Mouse (Mus musculus): Measurements from ENCODE around the gene Smoc2. TPM values are rescaled to one million over a fixed set of nuclear protein-coding genes. Genes with fewer than 3 reads are reported as not detected.

Smoc2 gene
- polyA plus RNA-seq (2015; fragmentation: Nextera tagmentation; extraction: Ambion mirVana), result 2.5 and 3.0 TPM in 2 replicates

DNA sequence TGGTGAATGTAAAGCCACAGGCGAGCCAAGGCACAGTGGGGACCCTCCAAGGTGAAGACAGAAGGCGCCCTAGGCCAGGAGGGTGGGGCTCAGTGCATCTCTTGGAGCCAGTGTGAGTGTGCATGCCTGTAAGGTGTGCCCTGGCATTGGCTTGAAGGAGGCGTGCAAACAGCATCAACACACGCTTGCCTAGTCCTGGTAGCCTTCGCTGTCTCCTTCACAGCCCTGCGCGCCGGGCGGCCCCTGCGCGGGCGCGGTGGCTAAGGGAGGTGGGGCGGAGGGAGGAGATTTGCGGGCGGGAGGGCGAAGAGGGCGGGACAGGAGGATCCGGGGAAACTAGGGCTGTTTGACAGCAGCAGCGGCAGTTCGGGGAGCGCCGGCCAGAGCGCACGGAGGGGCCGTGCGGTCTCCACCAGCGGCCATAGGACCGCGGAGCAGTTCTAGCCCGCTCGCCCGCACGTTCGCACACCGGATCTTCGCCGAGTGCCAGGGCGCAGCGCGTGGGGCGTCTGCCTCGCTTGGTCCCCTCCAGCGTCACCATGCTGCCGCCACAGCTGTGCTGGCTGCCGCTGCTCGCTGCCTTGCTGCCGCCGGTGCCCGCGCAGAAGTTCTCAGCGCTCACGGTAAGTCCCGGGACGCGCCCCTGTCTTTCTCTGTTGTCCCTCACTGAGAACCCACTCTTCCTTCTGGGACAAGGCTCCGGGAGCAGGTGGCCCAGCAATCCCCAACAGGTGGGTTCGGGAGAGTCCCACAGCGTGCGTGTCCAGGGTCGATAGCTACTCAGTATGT, at the start of gene Smoc2:
TSS of gene Smoc2 (plus strand) at position 330 of the 789 bp plus-strand sequence.
- ATAC-seq, result peak; percentile 80
- Histone ChIP-seq H3K4me2 (ENCODE audit: low read length) (peak within 1 kb of the TSS; percentile 95), H3K27me3 (ENCODE audit: control insufficient read depth, insufficient read depth, low read depth, low read length) (peaks cover 47% of the 10 kb centered on the region), H3K4me3 (ENCODE audit: low read depth, low read length) (peak within 1 kb of the TSS; percentile 52), H3K27ac (ENCODE audit: low read length) (no peak within 1 kb of the TSS), H3K9ac (ENCODE audit: low read depth, low read length) (peak within 1 kb of the TSS; percentile 57), H3K4me1 (ENCODE audit: control insufficient read depth, insufficient read depth, low read length) (peaks cover 12% of the 10 kb centered on the region), H3K36me3 (ENCODE audit: control insufficient read depth, insufficient read depth, low read length) (no peaks in the 10 kb centered on the region), H3K9me3 (replicated peaks; ENCODE audit: control insufficient read depth, low read length, poor library complexity, severe bottlenecking) (no peaks in the 10 kb centered on the region)
- under 1% methylated on average over 56 of the region's 61 CpGs for WGBS

DNA sequence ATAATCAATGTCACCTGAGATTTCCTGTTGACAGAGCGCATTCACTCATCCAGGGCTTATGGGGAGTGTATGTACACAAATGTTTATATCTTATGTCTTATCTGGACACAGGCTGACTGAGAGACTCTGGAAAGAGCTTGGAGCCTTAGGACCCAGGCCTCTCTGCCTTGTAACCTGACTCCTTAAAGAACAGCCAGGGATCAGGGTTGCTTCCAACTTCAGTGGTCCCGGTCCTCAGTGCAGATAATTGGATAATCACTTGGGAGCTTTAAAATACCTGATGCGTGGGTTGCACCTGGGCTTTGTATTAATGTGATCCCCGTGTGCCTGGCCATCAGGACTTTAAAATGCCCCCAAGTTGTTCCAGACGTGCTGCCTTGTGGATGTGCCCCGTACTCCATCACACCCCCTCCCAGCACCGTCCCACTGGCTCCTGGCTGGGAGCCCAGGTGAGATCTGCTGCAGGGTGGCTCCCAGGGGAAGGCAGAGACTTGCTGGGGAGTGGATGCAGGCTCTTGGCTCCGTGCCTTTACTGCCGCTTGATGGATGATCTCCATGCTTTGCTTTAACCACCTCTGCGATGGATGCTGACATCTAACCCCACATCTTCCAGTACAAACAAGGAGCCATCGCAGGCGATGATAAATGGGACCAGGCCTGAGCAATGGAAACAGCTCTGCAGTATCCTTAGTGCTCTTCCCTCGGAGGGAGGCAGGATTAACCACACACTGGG, 48.4 kb upstream of the Smoc2 start:
- no peak for ATAC-seq
- H3K4me1 ChIP-seq (ENCODE audit: control insufficient read depth, insufficient read depth, low read length), result no peaks in the 10 kb centered on the region
- WGBS, result 25% methylated on average over 13 of the region's 13 CpGs

DNA sequence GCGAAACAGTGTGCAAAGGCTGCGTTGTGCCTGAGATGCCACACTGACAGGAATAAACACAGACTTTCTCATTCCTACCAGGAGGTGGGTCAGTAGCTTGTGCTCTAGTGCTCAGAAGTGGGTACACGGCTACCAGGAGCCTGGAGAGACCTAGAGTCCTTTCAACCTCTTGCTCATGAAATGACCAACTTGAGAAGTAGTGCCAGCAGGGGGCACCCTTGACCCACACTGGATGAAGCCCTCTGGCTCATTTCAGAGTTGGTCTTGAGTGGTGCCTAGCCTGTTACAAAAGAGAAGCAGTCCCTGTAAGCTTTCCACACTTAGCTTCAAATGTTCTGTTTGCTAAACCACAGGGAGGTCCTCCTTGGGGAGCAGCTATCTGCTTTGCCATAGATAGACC, 46.7 kb upstream of the Smoc2 start:
- peak; percentile 67 for ATAC-seq
- Histone ChIP-seq H3K4me3 (ENCODE audit: low read depth, low read length) (no peak overlapping the region), H3K27me3 (ENCODE audit: control insufficient read depth, insufficient read depth, low read depth, low read length) (no peaks in the 10 kb centered on the region), H3K4me1 (ENCODE audit: control insufficient read depth, insufficient read depth, low read length) (no peaks in the 10 kb centered on the region), H3K9me3 (replicated peaks; ENCODE audit: control insufficient read depth, low read length, poor library complexity, severe bottlenecking) (no peaks in the 10 kb centered on the region), H3K4me2 (ENCODE audit: low read length) (no peak overlapping the region), H3K36me3 (ENCODE audit: control insufficient read depth, insufficient read depth, low read length) (no peaks in the 10 kb centered on the region), H3K9ac (ENCODE audit: low read depth, low read length) (no peak overlapping the region), H3K27ac (ENCODE audit: low read length) (no peak overlapping the region)
- WGBS, result 53% methylated on average over 3 of the region's 3 CpGs

More for the DNA sequence above, 48.4 kb upstream of the Smoc2 start:
- Histone ChIP-seq H3K4me3 (ENCODE audit: low read depth, low read length) (no peak overlapping the region), H3K36me3 (ENCODE audit: control insufficient read depth, insufficient read depth, low read length) (no peaks in the 10 kb centered on the region), H3K27ac (ENCODE audit: low read length) (no peak overlapping the region), H3K9me3 (replicated peaks; ENCODE audit: control insufficient read depth, low read length, poor library complexity, severe bottlenecking) (no peaks in the 10 kb centered on the region), H3K4me2 (ENCODE audit: low read length) (no peak overlapping the region), H3K27me3 (ENCODE audit: control insufficient read depth, insufficient read depth, low read depth, low read length) (no peaks in the 10 kb centered on the region), H3K9ac (ENCODE audit: low read depth, low read length) (no peak overlapping the region)

DNA sequence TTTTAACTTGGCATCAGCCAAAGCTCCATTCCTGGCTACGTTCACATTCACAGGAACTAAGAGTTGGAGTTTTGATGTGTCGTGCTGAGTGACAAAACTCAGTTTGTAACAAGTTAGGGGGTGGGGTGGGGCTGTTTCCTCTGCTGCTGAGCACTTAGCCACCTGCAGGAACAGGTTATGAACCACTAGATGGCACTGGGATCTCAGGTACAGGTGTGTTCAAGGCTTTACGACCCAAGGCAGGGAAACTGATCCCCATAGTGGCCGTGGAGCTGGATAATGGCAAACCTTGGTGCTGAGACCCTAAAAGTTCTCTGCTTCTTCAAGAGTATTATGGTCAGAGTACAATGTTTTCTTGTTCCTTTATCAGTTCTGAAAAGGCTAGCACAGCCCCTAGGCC, 45.6 kb upstream of the Smoc2 start:
- Histone ChIP-seq H3K27me3 (ENCODE audit: control insufficient read depth, insufficient read depth, low read depth, low read length) (no peaks in the 10 kb centered on the region), H3K9ac (ENCODE audit: low read depth, low read length) (no peak overlapping the region), H3K4me3 (ENCODE audit: low read depth, low read length) (no peak overlapping the region), H3K4me2 (ENCODE audit: low read length) (no peak overlapping the region), H3K36me3 (ENCODE audit: control insufficient read depth, insufficient read depth, low read length) (no peaks in the 10 kb centered on the region), H3K27ac (ENCODE audit: low read length) (no peak overlapping the region), H3K9me3 (replicated peaks; ENCODE audit: control insufficient read depth, low read length, poor library complexity, severe bottlenecking) (no peaks in the 10 kb centered on the region), H3K4me1 (ENCODE audit: control insufficient read depth, insufficient read depth, low read length) (no peaks in the 10 kb centered on the region)
- ATAC-seq, result no peak
- WGBS, result 62% methylated on average over 4 of the region's 4 CpGs

DNA sequence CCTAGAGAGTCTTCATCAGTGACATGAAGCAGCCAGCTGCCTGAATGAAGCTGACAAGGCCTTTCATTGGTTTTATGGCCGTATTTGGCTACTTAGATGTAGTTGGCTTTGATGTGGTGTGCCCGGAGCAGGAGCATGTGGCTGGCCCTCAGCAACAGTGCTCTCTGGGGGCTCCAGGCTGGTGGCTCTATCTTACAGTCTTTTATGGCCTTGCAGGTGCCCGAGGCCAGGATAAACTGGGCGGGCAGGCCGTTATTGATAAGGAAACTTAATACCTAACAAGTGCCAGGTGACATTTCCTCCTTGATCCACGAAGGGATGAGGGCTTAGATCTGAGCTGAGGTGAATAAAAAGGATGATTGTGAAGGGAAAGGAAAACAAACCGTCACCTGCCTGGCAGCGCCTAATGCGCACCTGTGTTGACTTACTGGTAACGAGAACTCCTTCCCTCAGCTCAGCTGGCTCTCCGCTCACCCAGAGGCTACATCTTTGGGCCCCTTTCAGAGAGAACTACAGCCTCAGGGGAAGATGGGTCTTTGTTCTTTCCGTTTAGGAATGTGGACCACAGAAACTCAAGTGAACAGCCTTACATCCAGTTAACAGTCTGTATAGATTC, 44.4 kb upstream of the Smoc2 start:
- Histone ChIP-seq H3K27ac (ENCODE audit: low read length) (no peak overlapping the region), H3K27me3 (ENCODE audit: control insufficient read depth, insufficient read depth, low read depth, low read length) (no peaks in the 10 kb centered on the region), H3K4me1 (ENCODE audit: control insufficient read depth, insufficient read depth, low read length) (no peaks in the 10 kb centered on the region), H3K9ac (ENCODE audit: low read depth, low read length) (no peak overlapping the region), H3K4me2 (ENCODE audit: low read length) (no peak overlapping the region), H3K36me3 (ENCODE audit: control insufficient read depth, insufficient read depth, low read length) (no peaks in the 10 kb centered on the region), H3K9me3 (replicated peaks; ENCODE audit: control insufficient read depth, low read length, poor library complexity, severe bottlenecking) (no peaks in the 10 kb centered on the region), H3K4me3 (ENCODE audit: low read depth, low read length) (no peak overlapping the region)
- ATAC-seq, result no peak
- WGBS, result 79% methylated on average over 12 of the region's 12 CpGs

DNA sequence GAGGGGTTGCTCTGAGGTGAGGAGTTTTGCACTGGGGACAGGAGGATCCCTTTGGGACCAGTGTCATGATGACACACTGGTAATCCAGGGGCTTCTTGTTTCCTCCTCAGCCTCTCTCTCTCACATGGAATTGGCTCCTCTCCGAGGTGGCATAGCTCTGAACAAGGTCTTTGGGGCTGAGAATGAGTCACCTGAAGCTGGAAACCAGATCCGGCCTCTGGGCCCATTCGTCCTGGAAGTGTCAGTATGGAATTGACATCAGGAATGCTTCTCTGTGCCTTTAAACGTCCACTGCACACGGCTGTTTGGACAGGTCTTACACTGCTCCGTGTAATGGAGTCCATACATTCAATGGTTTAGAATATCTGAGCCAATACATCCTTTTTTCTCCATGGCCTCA, 42.2 kb upstream of the Smoc2 start:
- Histone ChIP-seq H3K36me3 (ENCODE audit: control insufficient read depth, insufficient read depth, low read length) (no peaks in the 10 kb centered on the region), H3K4me1 (ENCODE audit: control insufficient read depth, insufficient read depth, low read length) (no peaks in the 10 kb centered on the region), H3K9me3 (replicated peaks; ENCODE audit: control insufficient read depth, low read length, poor library complexity, severe bottlenecking) (no peaks in the 10 kb centered on the region), H3K4me2 (ENCODE audit: low read length) (no peak overlapping the region), H3K27me3 (ENCODE audit: control insufficient read depth, insufficient read depth, low read depth, low read length) (no peaks in the 10 kb centered on the region), H3K4me3 (ENCODE audit: low read depth, low read length) (no peak overlapping the region), H3K9ac (ENCODE audit: low read depth, low read length) (no peak overlapping the region), H3K27ac (ENCODE audit: low read length) (no peak overlapping the region)
- 89% methylated on average over 6 of the region's 6 CpGs for WGBS
- ATAC-seq, result no peak

DNA sequence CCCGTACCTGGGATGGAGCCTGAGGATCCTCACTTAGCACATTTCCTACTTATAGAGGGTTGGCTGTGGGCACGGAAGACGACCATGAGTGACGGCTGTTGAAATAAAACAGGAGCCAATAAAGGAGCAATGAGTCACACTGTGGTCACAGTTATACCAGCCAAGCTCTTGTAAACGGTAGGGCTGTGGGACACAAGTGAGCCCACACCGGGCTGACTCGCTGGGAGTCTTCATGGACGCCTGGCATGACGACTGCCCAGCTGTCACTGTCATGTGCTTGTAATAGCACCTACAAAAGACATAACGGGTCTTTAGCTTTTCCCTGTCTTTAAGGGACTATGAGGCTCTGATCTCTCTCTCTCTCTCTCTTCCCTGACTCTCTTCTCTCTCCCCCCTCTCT, 39.3 kb upstream of the Smoc2 start:
- H3K4me1 ChIP-seq (ENCODE audit: control insufficient read depth, insufficient read depth, low read length), result no peaks in the 10 kb centered on the region
- WGBS, result 88% methylated on average over 10 of the region's 10 CpGs
- H3K9ac ChIP-seq (ENCODE audit: low read depth, low read length), result no peak overlapping the region
- H3K27ac ChIP-seq (ENCODE audit: low read length), result no peak overlapping the region
- no peak overlapping the region for H3K4me3 ChIP-seq (ENCODE audit: low read depth, low read length)
- ATAC-seq, result no peak
- H3K4me2 ChIP-seq (ENCODE audit: low read length), result no peak overlapping the region
- H3K36me3 ChIP-seq (ENCODE audit: control insufficient read depth, insufficient read depth, low read length), result no peaks in the 10 kb centered on the region
- no peaks in the 10 kb centered on the region for H3K27me3 ChIP-seq (ENCODE audit: control insufficient read depth, insufficient read depth, low read depth, low read length)
- H3K9me3 ChIP-seq (replicated peaks; ENCODE audit: control insufficient read depth, low read length, poor library complexity, severe bottlenecking), result no peaks in the 10 kb centered on the region

DNA sequence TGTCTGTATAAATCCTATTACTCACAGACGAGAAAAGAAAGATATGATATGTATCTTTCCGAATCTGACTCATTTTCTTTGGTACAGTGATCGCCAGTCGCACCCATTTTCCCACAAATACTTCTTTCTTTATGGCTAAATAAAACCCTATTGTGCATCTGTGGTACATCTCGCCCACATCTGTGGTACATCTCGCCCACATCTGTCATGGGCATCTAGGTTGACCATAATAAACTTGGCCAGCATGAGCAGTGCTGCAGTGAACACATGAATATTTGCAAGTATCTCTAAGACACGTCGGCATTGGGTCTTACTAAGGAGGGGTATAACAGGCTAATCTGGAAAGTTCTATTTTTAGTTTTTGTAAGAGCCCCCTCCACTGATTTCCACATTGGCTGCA, 36.7 kb upstream of the Smoc2 start:
- no peaks in the 10 kb centered on the region for H3K4me1 ChIP-seq (ENCODE audit: control insufficient read depth, insufficient read depth, low read length)
- no peak overlapping the region for H3K4me3 ChIP-seq (ENCODE audit: low read depth, low read length)
- WGBS, result 91% methylated on average over 8 of the region's 8 CpGs
- ATAC-seq, result no peak
- H3K36me3 ChIP-seq (ENCODE audit: control insufficient read depth, insufficient read depth, low read length), result no peaks in the 10 kb centered on the region
- no peaks in the 10 kb centered on the region for H3K27me3 ChIP-seq (ENCODE audit: control insufficient read depth, insufficient read depth, low read depth, low read length)
- no peaks in the 10 kb centered on the region for H3K9me3 ChIP-seq (replicated peaks; ENCODE audit: control insufficient read depth, low read length, poor library complexity, severe bottlenecking)
- H3K4me2 ChIP-seq (ENCODE audit: low read length), result no peak overlapping the region
- H3K9ac ChIP-seq (ENCODE audit: low read depth, low read length), result no peak overlapping the region
- no peak overlapping the region for H3K27ac ChIP-seq (ENCODE audit: low read length)
